Mouse (Mus musculus): Measurements from ENCODE around the gene Epc2. TPM values are rescaled to one million over a fixed set of nuclear protein-coding genes. Genes with fewer than 3 reads are reported as not detected.
"Not testable (repeated sequence)": the region's sequence is repeated elsewhere in the genome, so short reads cannot be mapped to it uniquely, and the experiment has no call there.

Gene Epc2
- polyA plus RNA-seq, 1 experiment: not detected

- Histone ChIP-seq H3K27ac (ENCODE audit: insufficient read depth, low read depth, low read length) (no peak overlapping the region), H3K4me1 (ENCODE audit: control insufficient read depth, insufficient read depth, low read length) (no peaks in the 10 kb centered on the region), H3K4me3 (ENCODE audit: insufficient read depth, low read depth, low read length) (no peak overlapping the region)
- 71% methylated on average over 3 of the region's 3 CpGs for WGBS
- TF ChIP-seq POLR2A (IDR thresholded peaks at IDR 0.05; ENCODE audit: insufficient read depth, low read depth, low read length): no peak
- TF ChIP-seq CTCF (IDR thresholded peaks at IDR 0.05; ENCODE audit: insufficient read depth, low read depth, low read length): no peak
These were observed 14.5 kb downstream of the Epc2 start for GRCm38 (mm10) chr2:49465672-49466222.

DNA sequence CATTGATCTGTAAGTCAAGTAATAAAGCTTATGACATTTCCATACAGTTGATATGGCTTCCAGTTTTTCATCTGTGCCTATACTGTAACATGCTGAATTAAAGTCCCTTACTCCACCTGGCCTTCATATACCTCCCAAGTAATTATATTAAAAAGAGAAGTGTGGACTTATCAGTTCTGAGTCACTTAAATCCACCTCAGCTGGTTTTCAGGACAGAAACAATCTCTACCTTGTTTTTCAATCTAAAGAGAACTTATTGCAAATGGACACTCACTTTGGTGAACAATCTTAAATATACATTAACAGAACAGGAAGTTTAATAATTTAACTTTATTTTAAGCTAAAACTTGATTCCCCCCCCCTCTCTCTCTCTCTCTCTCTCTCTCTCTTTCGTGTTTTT, 15.8 kb downstream of the Epc2 start:
- no peak overlapping the region for H3K4me3 ChIP-seq (ENCODE audit: insufficient read depth, low read depth, low read length)
- 93% methylated on average over 1 of the region's 1 CpGs for WGBS
- TF ChIP-seq POLR2A (IDR thresholded peaks at IDR 0.05; ENCODE audit: insufficient read depth, low read depth, low read length) (no peak), CTCF (IDR thresholded peaks at IDR 0.05; ENCODE audit: insufficient read depth, low read depth, low read length) (no peak)
- 0 out of 2 replicates have a peak, but pooled peaks cover 2% of the 10 kb centered on the region for H3K4me1 ChIP-seq (ENCODE audit: control insufficient read depth, insufficient read depth, low read length)
- no peak overlapping the region for H3K27ac ChIP-seq (ENCODE audit: insufficient read depth, low read depth, low read length)

- WGBS: 58% methylated on average over 3 of the region's 3 CpGs
- Histone ChIP-seq H3K4me3 (ENCODE audit: insufficient read depth, low read depth, low read length) (no peak overlapping the region), H3K27ac (ENCODE audit: insufficient read depth, low read depth, low read length) (no peak overlapping the region), H3K4me1 (ENCODE audit: control insufficient read depth, insufficient read depth, low read length) (0 out of 2 replicates have a peak, but pooled peaks cover 2% of the 10 kb centered on the region)
- TF ChIP-seq CTCF (IDR thresholded peaks at IDR 0.05; ENCODE audit: insufficient read depth, low read depth, low read length) (no peak), POLR2A (IDR thresholded peaks at IDR 0.05; ENCODE audit: insufficient read depth, low read depth, low read length) (no peak)
These were observed 19.9 kb downstream of the Epc2 start for GRCm38 (mm10) chr2:49471188-49471587.

DNA sequence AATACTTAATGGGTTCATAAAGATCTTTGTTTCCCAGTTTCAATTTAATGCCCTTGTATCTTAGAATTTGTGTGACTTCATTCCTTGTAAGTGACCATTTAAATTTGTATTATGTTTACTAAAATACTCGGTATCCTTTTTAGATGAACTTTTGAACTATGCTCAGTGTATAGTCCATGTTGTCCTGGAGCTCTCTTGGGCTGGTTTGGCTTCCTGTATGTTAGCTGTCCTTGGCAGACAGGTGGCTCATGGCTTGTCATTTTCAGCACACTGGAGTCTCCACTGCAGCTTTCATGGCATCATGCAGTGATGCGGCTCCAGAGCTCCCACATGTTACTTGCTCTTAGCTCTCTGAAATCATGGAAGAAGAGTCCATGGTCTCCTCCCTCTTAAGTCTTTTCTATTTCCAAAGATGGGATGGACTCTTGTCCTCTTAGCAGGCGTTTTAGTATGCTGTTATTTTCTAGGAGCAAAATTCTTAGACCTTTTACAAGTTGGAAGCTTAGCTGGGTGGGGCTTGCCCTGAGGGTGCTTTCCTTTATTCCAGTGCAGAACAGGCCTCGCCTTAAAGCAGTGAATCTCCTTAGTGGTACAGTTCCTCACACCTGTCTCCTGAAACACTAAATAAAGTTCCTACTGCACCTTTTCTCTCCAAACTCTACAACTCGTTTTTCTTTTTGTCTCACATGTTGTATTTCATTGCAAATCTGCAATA, 20.5 kb downstream of the Epc2 start:
- 0 out of 2 replicates have a peak, but pooled peaks cover 2% of the 10 kb centered on the region for H3K4me1 ChIP-seq (ENCODE audit: control insufficient read depth, insufficient read depth, low read length)
- TF ChIP-seq CTCF (IDR thresholded peaks at IDR 0.05; ENCODE audit: insufficient read depth, low read depth, low read length) (no peak), POLR2A (IDR thresholded peaks at IDR 0.05; ENCODE audit: insufficient read depth, low read depth, low read length) (no peak)
- 78% methylated on average over 5 of the region's 5 CpGs for WGBS
- no peak overlapping the region for H3K4me3 ChIP-seq (ENCODE audit: insufficient read depth, low read depth, low read length)
- no peak overlapping the region for H3K27ac ChIP-seq (ENCODE audit: insufficient read depth, low read depth, low read length)

- Histone ChIP-seq H3K4me3 (ENCODE audit: insufficient read depth, low read depth, low read length) (no peak overlapping the region), H3K27ac (ENCODE audit: insufficient read depth, low read depth, low read length) (no peak overlapping the region), H3K4me1 (ENCODE audit: control insufficient read depth, insufficient read depth, low read length) (0 out of 2 replicates have a peak, but pooled peaks cover 2% of the 10 kb centered on the region)
- 84% methylated on average over 6 of the region's 6 CpGs for WGBS
- no peak for TF ChIP-seq POLR2A (IDR thresholded peaks at IDR 0.05; ENCODE audit: insufficient read depth, low read depth, low read length)
- TF ChIP-seq CTCF (IDR thresholded peaks at IDR 0.05; ENCODE audit: insufficient read depth, low read depth, low read length): no peak
These were observed 21.2 kb downstream of the Epc2 start for GRCm38 (mm10) chr2:49472443-49472842.

DNA sequence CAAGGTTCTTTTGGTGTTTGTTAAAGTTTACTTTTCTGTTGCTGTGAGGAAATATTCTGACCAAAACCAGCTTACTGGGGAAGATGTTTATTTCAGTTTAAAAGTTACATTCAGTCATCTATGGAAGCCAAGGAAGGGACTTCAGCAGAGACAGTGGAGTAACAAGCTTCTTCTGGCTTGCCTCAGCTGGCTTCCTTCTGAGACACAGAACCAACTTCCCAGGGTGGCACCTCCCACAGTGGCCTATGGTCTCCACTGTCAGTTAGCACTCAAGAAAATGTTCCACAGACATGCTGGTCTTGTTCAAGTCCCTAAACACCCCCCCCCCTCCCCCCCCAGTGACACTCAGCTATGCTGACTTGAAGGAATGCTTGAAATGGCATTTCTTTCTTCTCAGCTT, 30.9 kb downstream of the Epc2 start:
- no peak overlapping the region for H3K4me3 ChIP-seq (ENCODE audit: insufficient read depth, low read depth, low read length)
- no peak for TF ChIP-seq CTCF (IDR thresholded peaks at IDR 0.05; ENCODE audit: insufficient read depth, low read depth, low read length)
- TF ChIP-seq POLR2A (IDR thresholded peaks at IDR 0.05; ENCODE audit: insufficient read depth, low read depth, low read length): no peak
- H3K27ac ChIP-seq (ENCODE audit: insufficient read depth, low read depth, low read length): no peak overlapping the region
- H3K4me1 ChIP-seq (ENCODE audit: control insufficient read depth, insufficient read depth, low read length): no peaks in the 10 kb centered on the region

DNA sequence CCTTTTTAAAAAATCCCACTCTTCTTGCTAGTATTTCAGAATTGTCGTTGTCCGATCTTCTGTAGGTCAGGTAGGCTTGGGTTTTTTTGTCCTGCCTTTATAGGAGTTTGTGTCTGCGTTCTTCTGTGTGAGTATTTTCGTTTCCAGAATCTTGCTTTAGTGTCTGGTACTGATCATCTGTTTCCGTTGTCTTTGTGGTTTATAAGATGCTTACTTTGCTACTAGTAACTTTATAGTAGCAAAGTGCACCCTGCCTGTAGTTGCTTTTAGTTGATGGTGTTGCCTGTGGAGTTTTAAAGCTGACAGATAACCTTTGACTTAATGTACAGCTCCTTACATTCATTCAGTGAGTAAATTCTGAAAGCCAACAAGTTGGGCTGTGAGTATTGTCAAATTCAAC, 32.1 kb downstream of the Epc2 start:
- 98% methylated on average over 5 of the region's 5 CpGs for WGBS
- H3K4me1 ChIP-seq (ENCODE audit: control insufficient read depth, insufficient read depth, low read length): no peaks in the 10 kb centered on the region
- no peak overlapping the region for H3K4me3 ChIP-seq (ENCODE audit: insufficient read depth, low read depth, low read length)
- H3K27ac ChIP-seq (ENCODE audit: insufficient read depth, low read depth, low read length): no peak overlapping the region
- TF ChIP-seq POLR2A (IDR thresholded peaks at IDR 0.05; ENCODE audit: insufficient read depth, low read depth, low read length) (no peak), CTCF (IDR thresholded peaks at IDR 0.05; ENCODE audit: insufficient read depth, low read depth, low read length) (no peak)

GRCm38 (mm10) chr2:49501435-49501834, 50.1 kb downstream of the Epc2 start:
- Histone ChIP-seq H3K4me1 (ENCODE audit: control insufficient read depth, insufficient read depth, low read length) (no peaks in the 10 kb centered on the region), H3K27ac (ENCODE audit: insufficient read depth, low read depth, low read length) (no peak overlapping the region), H3K4me3 (ENCODE audit: insufficient read depth, low read depth, low read length) (no peak overlapping the region)
- 66% methylated on average over 4 of the region's 4 CpGs for WGBS
- no peak for TF ChIP-seq CTCF (IDR thresholded peaks at IDR 0.05; ENCODE audit: insufficient read depth, low read depth, low read length)
- TF ChIP-seq POLR2A (IDR thresholded peaks at IDR 0.05; ENCODE audit: insufficient read depth, low read depth, low read length): no peak

GRCm38 (mm10) chr2:49503596-49503995, 52.3 kb downstream of the Epc2 start:
- Histone ChIP-seq H3K27ac (ENCODE audit: insufficient read depth, low read depth, low read length) (no peak overlapping the region), H3K4me3 (ENCODE audit: insufficient read depth, low read depth, low read length) (no peak overlapping the region), H3K4me1 (ENCODE audit: control insufficient read depth, insufficient read depth, low read length) (no peaks in the 10 kb centered on the region)
- TF ChIP-seq POLR2A (IDR thresholded peaks at IDR 0.05; ENCODE audit: insufficient read depth, low read depth, low read length) (no peak), CTCF (IDR thresholded peaks at IDR 0.05; ENCODE audit: insufficient read depth, low read depth, low read length) (no peak)
- WGBS: 79% methylated on average over 3 of the region's 3 CpGs

- not testable (repeated sequence) for H3K4me3 ChIP-seq (ENCODE audit: insufficient read depth, low read depth, low read length); H3K4me1 ChIP-seq (ENCODE audit: control insufficient read depth, insufficient read depth, low read length); H3K27ac ChIP-seq (ENCODE audit: insufficient read depth, low read depth, low read length)
- 97% methylated on average over 1 of the region's 1 CpGs for WGBS
These were observed 53.9 kb downstream of the Epc2 start for GRCm38 (mm10) chr2:49505151-49505550.
